Mouse (Mus musculus): Measurements from ENCODE around the gene Homer2.

The Homer2 gene

GRCm38 (mm10) chr7:81560101-81561049 lies 147.0 kb downstream of the Homer2 start:
- DNase-seq (ENCODE audit: low spot score in 2 of 2) = no peak

GRCm38 (mm10) chr7:81559231-81559980 lies 147.9 kb downstream of the Homer2 start:
- DNase-seq (ENCODE audit: low spot score in 2 of 2) = no peak

GRCm38 (mm10) chr7:81557985-81558360 lies 149.4 kb downstream of the Homer2 start:
- no peak for DNase-seq (ENCODE audit: low spot score in 2 of 2)

- no peak for DNase-seq (ENCODE audit: low spot score in 2 of 2)
These were observed 149.9 kb downstream of the Homer2 start for GRCm38 (mm10) chr7:81557252-81557984.

- DNase-seq (ENCODE audit: low spot score in 2 of 2) = no peak
These were observed 150.5 kb downstream of the Homer2 start for GRCm38 (mm10) chr7:81556839-81557238.

- DNase-seq (ENCODE audit: low spot score in 2 of 2) = no peak
These were observed 153.0 kb downstream of the Homer2 start for GRCm38 (mm10) chr7:81554369-81554768.

GRCm38 (mm10) chr7:81553589-81553988 lies 153.7 kb downstream of the Homer2 start:
- DNase-seq (ENCODE audit: low spot score in 2 of 2) = no peak

Measured in urinary bladder, postnatal 36 days (tissue).